In the genomic region with DNA sequence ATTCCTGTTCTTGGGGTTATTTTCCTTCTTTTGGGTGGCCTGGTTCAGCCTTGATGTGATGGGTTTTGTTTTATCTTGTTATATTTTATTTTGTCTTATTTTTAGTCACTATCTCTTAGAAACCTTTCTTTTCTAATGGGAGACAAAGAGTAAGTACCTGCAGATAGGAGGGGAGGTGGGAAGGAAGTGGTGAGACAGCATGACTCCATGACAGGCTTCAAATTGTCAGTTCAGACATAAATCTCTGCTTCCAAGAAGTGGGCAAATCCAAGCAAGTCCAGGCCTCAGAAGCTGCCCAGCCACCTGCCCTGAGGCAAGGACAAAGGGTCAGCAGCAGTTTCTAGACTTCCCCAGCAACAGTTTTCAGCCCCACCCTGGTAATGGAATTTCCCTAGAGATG, we compare ENCODE assay signal across 10 mouse cellular contexts.
A peak's percentile ranks its signal among the peaks of the same experiment; 100 is the strongest.
DNase-seq lines count a peak whose midpoint lies in the region; ATAC-seq and TF ChIP-seq lines count a peak whose summit lies in the region.
"Had no signal": no experiment of that assay in that cellular context is flagged by ENCODE, and none has a peak within 500 bp of the region (broad histone marks: within the 10 kb centered on the region; RNA-seq: fewer than 3 reads in every experiment).

No protein-coding gene starts in this region.

- H3K27ac ChIP-seq in cerebellum, adult 2 months (ENCODE audit: insufficient read depth, low read length): no peak overlapping the region
- no peak overlapping the region for H3K27ac ChIP-seq in thymus, adult 2 months (ENCODE audit: control insufficient read depth, insufficient read depth, low read length)
- no peak overlapping the region for H3K27ac ChIP-seq in liver, embryonic 14.5 days

- no peak for ATAC-seq in liver, embryonic 14.5 days (ENCODE audit: insufficient read depth)

- TF ChIP-seq CTCF in cerebellum, adult 2 months (IDR thresholded peaks at IDR 0.05; ENCODE audit: borderline replicate concordance, insufficient read depth, low read depth, low read length): no peak
- no peak for TF ChIP-seq CTCF in thymus, adult 2 months (IDR thresholded peaks at IDR 0.05; ENCODE audit: borderline replicate concordance, control insufficient read depth, extremely low read depth, insufficient read depth, low read length, poor library complexity)
- no peak for TF ChIP-seq CTCF in liver, embryonic 14.5 days (IDR thresholded peaks at IDR 0.05; ENCODE audit: low read depth)

- H3K27me3 ChIP-seq in cerebellum, adult 2 months (ENCODE audit: control insufficient read depth, insufficient read depth, low read length): no peaks in the 10 kb centered on the region
- H3K27me3 ChIP-seq in thymus, adult 2 months (ENCODE audit: control insufficient read depth, insufficient read depth, low read length): no peaks in the 10 kb centered on the region
- H3K27me3 ChIP-seq in liver, embryonic 14.5 days (ENCODE audit: control insufficient read depth, insufficient read depth, low read length): no peaks in the 10 kb centered on the region

- H3K36me3 ChIP-seq in thymus, adult 2 months (ENCODE audit: control insufficient read depth, insufficient read depth, low read length): no peaks in the 10 kb centered on the region
- H3K36me3 ChIP-seq in liver, embryonic 14.5 days (replicated peaks; ENCODE audit: control insufficient read depth, insufficient read depth, low read depth): no peaks in the 10 kb centered on the region

- H3K4me3 ChIP-seq in cerebellum, adult 2 months (replicated peaks; ENCODE audit: insufficient read depth, low read depth, low read length): peak overlapping the region; percentile 26
- peak overlapping the region; percentile 14; the same call in 1 of the 2 replicates for H3K4me3 ChIP-seq in thymus, adult 2 months (ENCODE audit: control insufficient read depth, insufficient read depth, low read length)
- no peak overlapping the region for H3K4me3 ChIP-seq in liver, embryonic 14.5 days (ENCODE audit: insufficient read depth in 1 of 2, low read depth in 2 of 2, low read length in 2 of 2)

- no peak for TF ChIP-seq POLR2A in cerebellum, adult 2 months (IDR thresholded peaks at IDR 0.05; ENCODE audit: borderline replicate concordance, insufficient read depth, low read length)
- TF ChIP-seq POLR2A in thymus, adult 2 months (IDR thresholded peaks at IDR 0.05; ENCODE audit: control insufficient read depth, extremely low read depth, insufficient read depth, low read length, poor library complexity): no peak

- no peaks in the 10 kb centered on the region for H3K4me1 ChIP-seq in cerebellum, adult 2 months (ENCODE audit: control insufficient read depth, insufficient read depth, low read length)
- no peaks in the 10 kb centered on the region for H3K4me1 ChIP-seq in thymus, adult 2 months (replicated peaks; ENCODE audit: control insufficient read depth, insufficient read depth, low read length)
- H3K4me1 ChIP-seq in liver, embryonic 14.5 days (replicated peaks; ENCODE audit: control insufficient read depth in 2 of 2, insufficient read depth in 2 of 2, low read length in 1 of 2): no peaks in the 10 kb centered on the region

- TF ChIP-seq EP300 in liver, embryonic 14.5 days (IDR thresholded peaks at IDR 0.05; ENCODE audit: low read depth): no peak

- no peak for DNase-seq in cerebellum, adult 2 months
- DNase-seq in cerebellum, adult 9-11 months: no peak
- DNase-seq in thymus, adult 2 months: no peak
- no peak for DNase-seq in thymus, postnatal 25 days
- DNase-seq in liver, embryonic 14.5 days (ENCODE audit: low read depth in 3 of 3, low spot score in 3 of 3): no peak
- no peak for DNase-seq in frontal cortex, adult 2 months (ENCODE audit: extremely low spot score in 1 of 2, low spot score in 1 of 2)
- DNase-seq in thymus, postnatal 0 days (ENCODE audit: low spot score): no peak
- DNase-seq in frontal cortex, postnatal 14 days (ENCODE audit: low spot score in 2 of 2): no peak
- DNase-seq: kidney, postnatal 36 days; thymus, adult 18-20 months had no signal

- H3K9me3 ChIP-seq in liver, embryonic 14.5 days (ENCODE audit: control insufficient read depth, low read length): no peaks in the 10 kb centered on the region

- H3K9ac ChIP-seq in liver, embryonic 14.5 days (replicated peaks): no peak overlapping the region

- peak overlapping the region; percentile 13; the same call in 1 of the 2 replicates for H3K4me2 ChIP-seq in liver, embryonic 14.5 days (ENCODE audit: low read depth)

Comparison
In these comparisons a context has a peak if more than half of its experiments do, and no peak if none do; other contexts are left out.
1. H3K4me3 ChIP-seq: peak in cerebellum, adult 2 months (single experiment) and thymus, adult 2 months (single experiment); none in liver, embryonic 14.5 days (0 of 2).